Mouse (Mus musculus) lung, adult 2 months (tissue): ENCODE results near the gene Sptbn4.

Experiments
- CTCF ChIP-seq: fragments of 200-500 bp; IDR thresholded peaks from 2 replicates; pipeline ENCODE4 v1.5.1; 2011; ENCODE audit warnings: mild to moderate bottlenecking, low read length, control low read depth; ENCODE audit not compliant: insufficient read depth
- POLR2A ChIP-seq: fragments of 200-500 bp; IDR thresholded peaks from 2 replicates; pipeline ENCODE4 v1.6.1; 2011; ENCODE audit warnings: low read depth, mild to moderate bottlenecking, control low read depth, low read length, borderline replicate concordance; ENCODE audit errors: extremely low read depth

DNA sequence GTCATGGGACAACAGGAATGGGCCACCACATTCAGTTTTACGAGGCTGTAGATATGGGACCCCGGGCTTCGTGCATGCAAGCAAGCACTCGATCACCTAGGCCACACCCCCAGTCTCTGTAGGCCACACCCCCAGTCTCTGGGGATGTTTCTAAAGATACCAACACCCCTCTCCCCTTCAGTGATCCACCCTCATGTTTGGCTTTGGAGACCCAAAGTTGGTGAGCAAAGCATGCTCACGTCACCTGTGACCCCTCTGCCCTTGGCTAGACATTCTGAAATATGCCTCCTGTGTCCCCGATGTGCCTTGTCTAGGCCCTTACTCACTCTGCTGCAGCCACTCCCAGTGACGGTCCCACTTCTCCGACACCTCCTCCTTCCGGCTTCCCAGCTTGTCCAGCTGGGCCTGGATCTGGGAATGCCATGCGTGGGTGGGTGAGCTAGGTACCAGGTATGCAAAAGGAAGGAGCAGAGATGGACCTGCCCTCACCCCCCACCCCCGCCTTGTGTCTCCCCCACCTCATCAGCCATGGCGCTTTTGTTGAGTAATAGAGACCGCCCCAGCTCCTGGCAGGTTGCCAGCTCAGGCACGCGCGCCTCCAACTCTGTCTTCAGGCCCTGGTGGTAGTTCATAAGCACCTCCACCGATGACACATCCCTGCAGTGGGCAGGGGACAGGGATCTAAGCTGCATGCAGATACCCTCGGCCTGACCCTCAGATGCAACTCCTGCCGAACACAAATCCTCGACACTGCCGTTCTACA, 81.2 kb downstream of the Sptbn4 start:
- TF ChIP-seq CTCF (no peak), POLR2A (no peak)
